Mouse (Mus musculus): Measurements from ENCODE around the gene Bdkrb2.

Gene Bdkrb2

DNA sequence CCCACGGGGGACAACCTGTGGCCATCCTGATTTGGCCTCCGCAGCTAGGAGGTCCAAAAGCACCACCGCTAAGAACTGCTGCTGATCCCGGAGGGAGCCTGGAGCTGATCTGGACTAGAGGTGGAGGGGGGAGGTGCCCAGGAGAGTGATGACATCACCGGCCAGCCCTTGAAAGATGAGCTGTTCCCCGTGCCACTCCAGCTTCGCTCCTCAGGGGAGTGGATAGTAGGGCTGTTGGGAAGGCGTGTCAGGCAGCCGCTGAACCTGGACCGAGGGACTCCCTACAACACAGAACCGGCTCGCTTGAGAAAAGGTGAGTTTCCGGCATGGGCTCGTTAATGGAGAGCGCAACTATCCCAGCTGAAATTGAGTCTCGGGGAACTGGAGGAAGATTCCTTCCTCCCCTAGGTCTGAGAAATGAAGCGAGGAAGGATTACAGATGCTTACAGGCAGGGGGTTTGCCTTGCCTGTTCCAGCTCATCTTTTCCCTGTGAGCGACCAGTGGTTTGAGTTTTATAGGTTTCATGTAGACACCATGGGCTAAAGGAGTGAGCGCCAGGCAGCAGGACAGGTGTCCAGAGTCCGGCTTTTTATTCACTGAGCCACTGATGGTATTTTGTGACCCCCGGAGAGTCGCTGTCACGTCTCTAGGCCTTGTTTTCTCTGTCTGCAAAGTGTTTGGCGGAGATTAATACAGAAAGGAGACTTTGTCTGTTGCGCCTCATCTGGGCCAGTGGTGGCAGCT lies at the start of gene Bdkrb2:
Bdkrb2 (plus strand) TSS at position 291 of the 745 bp plus-strand sequence.
- DNase-seq (ENCODE audit: low read depth, low spot score) = peak; percentile 29

DNA sequence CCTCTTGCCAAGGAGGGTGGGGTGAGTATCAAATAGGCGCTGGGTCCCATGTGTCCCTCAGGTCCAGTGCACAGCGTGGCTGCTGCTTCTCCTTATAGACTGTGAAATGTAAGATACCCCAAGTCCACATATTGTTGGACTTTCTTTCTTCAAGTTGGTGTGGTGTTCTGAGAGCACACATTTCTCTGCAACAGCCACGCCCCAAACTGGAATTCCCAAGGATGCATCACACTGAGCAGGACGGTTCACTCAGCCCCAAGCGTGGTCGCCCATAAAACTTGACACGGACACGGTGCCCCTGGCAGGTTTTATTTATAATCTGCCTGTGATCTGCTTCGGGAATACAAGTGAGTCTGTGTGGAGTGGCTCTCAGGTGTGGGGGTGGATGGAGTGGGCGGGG lies 48.9 kb upstream of the Bdkrb2 start:
- DNase-seq (ENCODE audit: low read depth, low spot score) = no peak

DNA sequence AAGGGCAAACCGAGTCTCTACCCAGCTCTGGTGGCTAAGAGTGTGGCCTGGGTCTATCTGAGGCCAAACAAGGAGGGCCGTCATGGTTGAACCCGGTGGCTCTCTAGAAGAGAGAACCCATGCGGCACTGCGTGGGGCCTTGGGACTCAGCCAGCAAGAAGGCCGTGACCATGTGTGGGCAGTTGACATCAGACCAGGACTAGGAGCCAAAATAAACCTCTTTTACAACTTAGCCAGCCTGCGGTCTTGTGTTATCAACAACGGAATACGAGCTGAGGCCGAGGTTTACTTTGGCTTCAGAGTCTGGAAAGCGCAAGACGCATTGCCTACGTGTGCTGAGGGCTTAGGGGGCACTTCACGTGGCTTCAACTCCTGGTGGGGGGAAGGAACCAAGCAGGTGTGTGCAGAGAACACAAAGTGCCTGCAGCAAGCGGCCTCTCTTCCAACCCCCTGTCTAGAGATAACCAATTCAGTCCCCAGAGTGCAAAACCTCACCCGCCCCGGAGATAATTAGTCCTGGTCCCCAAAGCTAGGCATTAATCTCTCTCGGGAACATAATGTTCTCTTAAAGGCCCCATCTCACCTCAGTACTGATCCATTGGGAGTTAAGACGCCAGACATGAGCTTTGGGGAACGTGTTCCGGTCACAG lies 45.9 kb upstream of the Bdkrb2 start:
- no peak for DNase-seq (ENCODE audit: low read depth, low spot score)

- no peak for DNase-seq (ENCODE audit: low read depth, low spot score)
Measured at GRCm38 (mm10) chr12:105519851-105520250, 43.2 kb upstream of the Bdkrb2 start.

- DNase-seq (ENCODE audit: low read depth, low spot score) = no peak
Measured at GRCm38 (mm10) chr12:105521170-105521762, 41.8 kb upstream of the Bdkrb2 start.

DNA sequence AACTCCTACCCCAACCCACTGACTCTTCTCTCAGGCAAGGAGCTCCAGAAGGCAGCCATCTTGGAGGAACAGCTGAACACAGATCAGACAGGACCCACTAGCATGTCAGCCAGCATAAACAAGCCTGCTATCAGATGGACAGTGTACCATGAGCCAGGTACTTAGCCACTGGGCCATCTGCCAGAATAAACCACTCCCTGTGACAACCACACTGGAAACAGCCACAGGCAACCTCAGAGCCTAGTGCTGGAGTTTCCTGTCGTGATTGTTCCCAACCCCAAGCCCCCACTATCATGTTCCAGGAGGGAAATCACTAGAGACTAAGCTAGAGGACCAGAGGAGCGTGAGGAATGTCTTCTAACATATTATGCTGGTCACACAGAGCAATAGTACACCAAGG lies 39.3 kb upstream of the Bdkrb2 start:
- no peak for DNase-seq (ENCODE audit: low read depth, low spot score)

GRCm38 (mm10) chr12:105526186-105526585 lies 36.8 kb upstream of the Bdkrb2 start:
- DNase-seq (ENCODE audit: low read depth, low spot score) = no peak

DNA sequence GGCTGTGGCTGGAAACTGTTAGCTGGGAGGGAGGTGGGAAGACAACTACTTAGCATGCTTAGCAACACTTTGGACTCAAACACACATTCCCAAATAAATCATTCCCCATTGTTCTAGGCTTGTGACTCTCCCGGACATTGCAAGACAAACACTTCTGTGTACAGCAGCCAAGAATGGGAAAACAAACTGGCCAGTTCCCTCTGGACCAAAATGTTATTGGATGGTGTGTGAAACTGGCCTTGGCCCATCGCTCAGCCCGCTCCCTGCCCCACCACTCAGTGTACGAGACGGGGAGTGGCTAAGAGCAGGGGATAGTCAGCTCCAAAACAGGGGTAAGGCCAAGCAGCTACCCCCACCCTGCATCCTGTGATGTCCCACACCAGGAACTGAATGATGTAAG lies 36.2 kb upstream of the Bdkrb2 start:
- peak; percentile 71 for DNase-seq (ENCODE audit: low read depth, low spot score)

- DNase-seq (ENCODE audit: low read depth, low spot score) = no peak
Measured at GRCm38 (mm10) chr12:105529545-105529944, 33.5 kb upstream of the Bdkrb2 start.

GRCm38 (mm10) chr12:105531724-105532371 lies 31.2 kb upstream of the Bdkrb2 start:
- no peak for DNase-seq (ENCODE audit: low read depth, low spot score)

GRCm38 (mm10) chr12:105534842-105535241 lies 28.2 kb upstream of the Bdkrb2 start:
- DNase-seq (ENCODE audit: low read depth, low spot score) = no peak

GRCm38 (mm10) chr12:105535968-105536760 lies 26.9 kb upstream of the Bdkrb2 start:
- DNase-seq (ENCODE audit: low read depth, low spot score) = no peak

GRCm38 (mm10) chr12:105537162-105537561 lies 25.9 kb upstream of the Bdkrb2 start:
- no peak for DNase-seq (ENCODE audit: low read depth, low spot score)

- DNase-seq (ENCODE audit: low read depth, low spot score) = no peak
Measured at GRCm38 (mm10) chr12:105539649-105540048, 23.4 kb upstream of the Bdkrb2 start.

DNA sequence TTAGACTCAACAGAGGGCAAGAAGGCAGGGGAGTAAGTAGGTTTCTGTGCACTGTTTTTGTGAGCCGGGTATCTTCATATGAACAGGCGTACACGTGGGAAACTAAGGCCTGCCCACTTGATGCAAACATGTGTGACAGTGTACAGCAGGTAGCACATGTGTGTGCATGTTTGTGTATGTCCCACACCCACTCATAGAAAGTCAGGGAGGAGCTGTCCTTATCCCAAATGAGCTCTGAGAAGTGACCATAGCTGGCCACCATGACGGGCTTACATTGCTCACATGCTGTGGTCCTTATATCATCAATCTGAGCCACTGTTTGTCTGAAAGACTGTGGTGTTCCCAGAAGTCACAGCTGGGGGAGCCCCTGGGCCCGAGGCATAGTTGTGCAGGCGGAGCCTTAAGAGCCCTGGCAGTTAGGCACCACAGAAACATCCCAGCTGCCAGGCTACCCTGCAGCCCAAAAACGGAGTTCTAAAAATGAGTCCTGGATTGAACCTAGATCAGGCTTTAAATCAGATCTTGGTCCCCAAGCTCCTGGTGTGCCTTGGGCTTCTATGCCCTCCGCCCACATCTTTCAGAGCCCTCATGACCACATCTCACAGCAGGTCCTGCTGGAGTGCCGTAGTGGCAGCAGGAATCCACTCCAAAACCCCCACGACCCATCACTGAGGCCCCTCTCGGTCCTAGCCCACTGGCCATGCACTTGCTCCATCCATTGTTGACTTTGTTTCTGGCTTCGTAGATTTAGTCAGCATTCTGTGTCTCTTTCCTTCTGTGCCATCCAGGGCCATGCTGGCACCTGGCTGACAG lies 21.2 kb upstream of the Bdkrb2 start:
- DNase-seq (ENCODE audit: low read depth, low spot score) = no peak

DNA sequence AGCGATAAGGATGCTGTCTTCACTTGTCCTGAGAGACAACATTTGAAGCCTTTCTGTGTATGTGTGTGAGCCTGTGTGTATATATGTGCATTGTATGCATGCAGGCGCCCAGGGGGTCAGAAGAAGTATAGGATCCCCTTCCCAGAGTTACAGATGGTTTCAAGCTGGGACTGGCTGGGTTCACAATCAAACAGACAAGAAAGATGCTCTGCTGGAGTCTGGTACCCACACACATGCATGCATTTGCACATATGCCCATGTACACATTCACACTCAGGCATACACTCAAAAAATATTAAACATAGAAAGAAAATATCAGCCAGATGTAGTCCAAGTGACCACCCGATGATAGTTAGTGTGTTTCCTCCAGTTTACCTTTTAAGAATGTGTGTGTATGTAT lies 20.5 kb upstream of the Bdkrb2 start:
- no peak for DNase-seq (ENCODE audit: low read depth, low spot score)

GRCm38 (mm10) chr12:105543176-105543575 lies 19.9 kb upstream of the Bdkrb2 start:
- DNase-seq (ENCODE audit: low read depth, low spot score) = no peak

- no peak for DNase-seq (ENCODE audit: low read depth, low spot score)
Measured at GRCm38 (mm10) chr12:105543751-105544150, 19.3 kb upstream of the Bdkrb2 start.

- DNase-seq (ENCODE audit: low read depth, low spot score) = no peak
Measured at GRCm38 (mm10) chr12:105544872-105545271, 18.2 kb upstream of the Bdkrb2 start.

- DNase-seq (ENCODE audit: low read depth, low spot score) = peak; percentile 26
Measured at GRCm38 (mm10) chr12:105545696-105546435, 17.2 kb upstream of the Bdkrb2 start.

All from skeletal muscle tissue, adult 2 months (tissue).